Mouse (Mus musculus) skeletal muscle tissue, adult 2 months (tissue): ENCODE results near the gene Hist2h3c1.
A peak's percentile ranks its signal among the peaks of the same experiment; 100 is the strongest.
"Not testable (repeated sequence)": the region's sequence is repeated elsewhere in the genome, so short reads cannot be mapped to it uniquely, and the experiment has no call there.

ENCODE experiments used
- DNase-seq: peaks from one replicate; pipeline ENCODE4 v3.0.0-alpha.2; 2012; ENCODE audit warnings: low read depth, low spot score

Hist2h3c1 gene

GRCm38 (mm10) chr3:96234914-96235313, 11.6 kb upstream of the Hist2h3c1 start:
- DNase-seq, result no peak

GRCm38 (mm10) chr3:96235836-96236235, 10.6 kb upstream of the Hist2h3c1 start:
- DNase-seq, result no peak

GRCm38 (mm10) chr3:96236834-96237334, 9.6 kb upstream of the Hist2h3c1 start:
- DNase-seq, result no peak

- DNase-seq, result no peak
Measured at GRCm38 (mm10) chr3:96237335-96237903, 9.1 kb upstream of the Hist2h3c1 start.

GRCm38 (mm10) chr3:96237904-96238511, 8.5 kb upstream of the Hist2h3c1 start:
- DNase-seq, result no peak

- DNase-seq, result not testable (repeated sequence)
Measured at GRCm38 (mm10) chr3:96238954-96239793, 7.3 kb upstream of the Hist2h3c1 start, which contains the start of gene Hist2h3c2. Gene Hist2h3c2 (minus strand): TSS chr3:96239127.

GRCm38 (mm10) chr3:96239949-96240798, 6.3 kb upstream of the Hist2h3c1 start, which contains the start of gene Hist2h2aa2:
Gene Hist2h2aa2 (minus strand): TSS chr3:96240276.
- DNase-seq, result peak; percentile 79

- DNase-seq, result no peak
Measured at GRCm38 (mm10) chr3:96240799-96241197, 5.7 kb upstream of the Hist2h3c1 start.

GRCm38 (mm10) chr3:96243921-96244572, 2.4 kb upstream of the Hist2h3c1 start:
- peak; percentile 53 for DNase-seq

- DNase-seq, result peak; percentile 88
Measured at GRCm38 (mm10) chr3:96245003-96245886, 1.2 kb upstream of the Hist2h3c1 start, which contains the start of gene Hist2h2aa1. Gene Hist2h2aa1 (plus strand): TSS chr3:96245497.

- DNase-seq, result not testable (repeated sequence)
Measured at GRCm38 (mm10) chr3:96246018-96246417, 467 bp upstream of the Hist2h3c1 start.

- no peak for DNase-seq
Measured at GRCm38 (mm10) chr3:96247356-96248140, 1.1 kb downstream of the Hist2h3c1 start.

- no peak for DNase-seq
Measured at GRCm38 (mm10) chr3:96248141-96249033, 1.9 kb downstream of the Hist2h3c1 start.

GRCm38 (mm10) chr3:96249034-96249345, 2.5 kb downstream of the Hist2h3c1 start:
- no peak for DNase-seq

GRCm38 (mm10) chr3:96250890-96251289, 4.4 kb downstream of the Hist2h3c1 start:
- DNase-seq, result no peak

- DNase-seq, result no peak
Measured at GRCm38 (mm10) chr3:96251787-96252186, 5.3 kb downstream of the Hist2h3c1 start.

- DNase-seq, result no peak
Measured at GRCm38 (mm10) chr3:96254683-96255355, 8.3 kb downstream of the Hist2h3c1 start.
